Mouse (Mus musculus): ENCODE data around the gene Mgat5.

The Mgat5 gene

GRCm38 (mm10) chr1:127395724-127396123, 190.9 kb downstream of the Mgat5 start:
- DNase-seq: no peak

DNA sequence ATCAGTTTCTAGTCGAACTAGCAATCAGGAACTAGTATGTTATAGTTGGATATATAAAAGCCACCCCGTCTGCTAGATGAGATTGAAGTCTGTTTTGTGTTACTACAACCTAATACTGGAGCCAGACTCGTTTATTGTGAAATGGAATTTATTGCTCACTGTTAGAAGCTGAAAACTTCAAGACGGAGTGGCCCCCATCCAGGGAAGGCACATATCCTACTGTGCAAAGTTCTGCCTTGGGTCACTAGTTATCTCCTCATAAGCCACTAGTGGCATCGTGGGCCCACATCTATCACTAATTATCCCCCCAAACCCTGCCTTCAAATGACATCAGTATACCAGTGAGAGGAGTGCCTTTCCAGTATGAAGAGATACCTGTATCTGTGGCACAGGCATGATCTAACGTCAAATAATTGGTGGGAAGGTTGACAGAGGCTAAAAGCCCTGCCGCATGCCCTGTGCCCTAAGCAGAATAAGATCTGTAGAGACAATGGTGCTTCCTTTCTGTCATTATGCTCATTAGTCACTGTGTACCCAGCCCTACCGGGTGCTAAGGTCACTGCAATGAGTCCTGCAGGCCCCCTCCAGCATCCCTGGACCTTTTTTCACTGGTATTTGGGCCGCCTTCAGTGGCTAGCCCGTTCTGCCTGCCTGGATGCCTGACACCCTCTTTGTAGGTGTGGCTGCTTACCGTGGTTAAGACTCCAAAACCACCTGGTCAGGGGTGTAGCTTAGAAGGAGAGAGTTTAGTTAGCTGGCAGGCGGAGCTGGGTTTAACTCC, 191.9 kb downstream of the Mgat5 start:
- DNase-seq: peak; percentile 30

DNA sequence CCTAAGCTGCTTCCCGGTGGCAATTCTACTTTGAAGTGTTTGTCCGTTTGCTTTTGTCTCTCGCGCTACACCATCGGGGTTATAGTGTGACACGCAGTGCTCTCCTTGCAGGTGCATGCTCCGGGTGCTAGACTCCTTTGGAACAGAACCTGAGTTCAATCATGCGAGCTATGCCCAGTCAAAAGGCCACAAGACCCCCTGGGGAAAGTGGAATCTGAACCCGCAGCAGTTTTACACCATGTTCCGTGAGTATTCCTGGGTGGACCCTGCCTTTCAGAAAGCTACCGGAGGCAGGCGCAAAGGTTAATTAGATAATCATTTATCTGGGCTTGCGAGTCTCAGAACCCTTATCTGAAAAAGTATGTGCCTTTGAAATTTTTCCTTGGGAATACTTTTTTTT, 192.6 kb downstream of the Mgat5 start:
- DNase-seq: peak; percentile 86

DNA sequence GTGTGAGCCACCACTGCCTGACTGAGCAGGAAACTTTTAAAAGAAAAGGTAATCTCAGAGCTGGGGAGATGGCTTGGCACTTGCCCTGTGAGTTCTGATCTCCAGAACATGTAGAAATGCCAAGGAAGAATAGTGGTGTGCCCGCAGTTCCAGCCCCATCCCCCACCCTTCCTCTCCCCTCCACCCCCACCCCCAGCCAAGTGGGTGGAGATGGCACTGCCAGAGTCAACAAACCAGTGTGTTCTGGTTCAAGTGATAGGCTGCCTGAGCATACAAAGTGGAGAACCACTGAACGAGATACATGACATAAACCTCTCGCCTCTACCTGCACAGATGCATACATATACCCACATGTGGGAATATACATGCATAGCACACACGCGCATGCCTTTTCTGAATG, 193.4 kb downstream of the Mgat5 start:
- DNase-seq: peak; percentile 50

GRCm38 (mm10) chr1:127400198-127400597, 195.4 kb downstream of the Mgat5 start:
- DNase-seq: no peak

GRCm38 (mm10) chr1:127400666-127401065, 195.9 kb downstream of the Mgat5 start:
- no peak for DNase-seq

GRCm38 (mm10) chr1:127404655-127405054, 199.8 kb downstream of the Mgat5 start:
- no peak for DNase-seq

GRCm38 (mm10) chr1:127408957-127409423, 204.2 kb downstream of the Mgat5 start:
- DNase-seq: no peak

DNA sequence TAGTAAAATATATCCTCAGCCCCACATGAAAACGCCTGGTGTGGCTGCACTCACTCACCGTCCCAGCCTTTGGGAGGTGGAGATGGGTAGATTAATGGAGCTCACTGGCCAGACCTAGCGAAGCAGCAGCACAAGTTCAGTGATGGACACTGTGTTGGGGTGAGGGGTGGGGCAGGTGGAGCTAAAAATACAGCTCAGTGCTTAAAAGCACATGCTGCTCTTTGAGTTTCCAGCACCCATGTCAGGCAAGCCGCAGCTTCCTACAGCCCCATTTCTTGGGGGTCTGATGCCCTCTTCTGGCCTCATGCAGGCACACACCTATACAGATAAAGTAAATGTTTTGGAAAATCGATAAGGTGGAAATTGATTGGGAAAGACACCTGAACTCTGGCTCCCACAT, 204.7 kb downstream of the Mgat5 start:
- no peak for DNase-seq

GRCm38 (mm10) chr1:127414500-127414899, 209.7 kb downstream of the Mgat5 start:
- no peak for DNase-seq

DNA sequence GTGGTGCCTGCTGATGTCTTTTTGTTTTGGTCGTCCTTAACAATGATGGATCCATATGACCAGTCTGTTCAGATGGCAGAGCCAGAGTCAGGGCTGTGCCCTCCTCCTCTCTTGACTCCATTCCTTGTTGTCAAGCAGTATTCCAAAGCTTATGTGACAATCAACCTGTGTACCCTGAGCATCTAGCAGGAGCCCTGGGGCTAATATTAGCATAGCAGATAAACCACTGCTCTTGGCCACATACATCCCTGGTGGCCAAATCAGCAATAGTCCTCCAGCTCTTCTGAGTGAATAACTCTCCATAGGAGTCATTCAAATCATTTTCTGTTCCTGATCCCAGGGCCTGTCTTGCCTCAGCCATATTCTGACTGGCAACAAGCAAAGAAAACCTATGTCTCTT, 211.1 kb downstream of the Mgat5 start:
- DNase-seq: no peak

DNA sequence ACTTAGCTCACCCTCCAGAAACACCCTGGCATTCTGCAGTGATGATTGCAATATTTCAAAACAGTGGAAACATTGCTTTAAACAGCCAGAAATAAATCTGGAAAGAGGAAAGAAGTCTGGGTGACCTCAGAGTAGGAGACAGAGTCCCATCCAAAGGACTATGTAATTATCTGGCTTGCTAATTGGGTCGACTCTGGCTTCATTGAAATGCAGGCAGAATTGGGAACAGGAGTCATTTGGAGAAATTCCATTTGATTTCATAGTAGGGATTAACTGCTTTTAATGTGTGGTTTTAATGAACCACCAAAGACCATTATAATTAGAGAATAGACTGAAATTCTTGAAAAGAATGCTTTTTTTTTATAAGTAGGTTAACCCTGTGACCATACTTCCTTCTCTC, 212.2 kb downstream of the Mgat5 start:
- DNase-seq: no peak

DNA sequence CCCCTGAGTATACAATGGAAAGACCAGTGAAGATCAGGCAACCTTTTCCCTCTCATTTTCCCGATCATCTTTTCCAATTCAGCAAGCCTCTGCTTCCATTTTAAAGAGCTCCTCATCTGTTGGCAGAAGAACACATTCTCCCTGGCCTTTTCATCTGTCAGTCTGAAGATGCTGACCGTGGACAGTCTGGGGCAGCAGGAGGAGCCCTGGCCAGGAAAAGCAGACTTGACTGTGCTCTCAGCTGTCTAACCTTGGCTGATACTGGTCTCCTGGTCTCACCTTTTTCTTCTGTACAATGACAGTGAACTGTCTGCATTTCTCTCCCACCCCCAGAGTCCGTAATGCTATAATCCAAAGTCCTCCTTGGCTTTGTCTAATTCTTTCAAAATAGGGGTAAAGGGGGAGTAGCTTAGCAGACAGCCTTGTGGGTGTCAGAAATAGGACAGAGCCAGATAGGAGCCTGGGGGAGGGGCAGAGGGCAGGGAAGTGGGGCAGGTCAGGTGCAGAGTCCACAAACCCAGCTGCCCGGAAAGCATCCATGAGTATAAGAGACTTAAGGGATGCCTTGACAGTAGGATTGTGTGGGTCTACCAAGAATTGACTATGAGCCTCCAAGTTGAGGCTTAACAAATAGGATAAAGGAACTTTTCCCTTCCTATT, 214.2 kb downstream of the Mgat5 start:
- DNase-seq: peak; percentile 67

GRCm38 (mm10) chr1:127419581-127419980, 214.8 kb downstream of the Mgat5 start:
- no peak for DNase-seq

DNA sequence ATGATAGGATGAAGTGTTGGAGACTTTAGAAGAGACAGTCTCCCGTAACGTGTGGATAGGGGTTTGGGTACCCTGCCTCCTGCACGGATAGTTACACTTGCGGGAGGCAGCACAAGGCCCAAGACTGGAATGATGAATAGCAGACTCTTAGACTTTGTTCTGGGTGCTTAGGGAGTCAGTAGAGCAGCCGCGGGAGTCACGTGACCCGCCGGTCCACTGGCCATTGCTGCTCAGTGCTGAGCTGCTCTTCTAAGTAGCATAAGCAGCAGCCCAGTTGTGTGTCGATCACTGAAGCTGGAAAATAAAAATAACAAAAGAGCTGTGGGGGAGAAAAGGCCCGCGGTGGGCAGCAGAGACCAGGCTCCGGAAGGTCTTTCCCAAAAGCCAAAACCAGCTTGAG, 215.6 kb downstream of the Mgat5 start:
- DNase-seq: peak; percentile 59

GRCm38 (mm10) chr1:127420795-127421194, 216.0 kb downstream of the Mgat5 start:
- no peak for DNase-seq

- no peak for DNase-seq
Observed at GRCm38 (mm10) chr1:127422565-127422964, 217.8 kb downstream of the Mgat5 start.

DNA sequence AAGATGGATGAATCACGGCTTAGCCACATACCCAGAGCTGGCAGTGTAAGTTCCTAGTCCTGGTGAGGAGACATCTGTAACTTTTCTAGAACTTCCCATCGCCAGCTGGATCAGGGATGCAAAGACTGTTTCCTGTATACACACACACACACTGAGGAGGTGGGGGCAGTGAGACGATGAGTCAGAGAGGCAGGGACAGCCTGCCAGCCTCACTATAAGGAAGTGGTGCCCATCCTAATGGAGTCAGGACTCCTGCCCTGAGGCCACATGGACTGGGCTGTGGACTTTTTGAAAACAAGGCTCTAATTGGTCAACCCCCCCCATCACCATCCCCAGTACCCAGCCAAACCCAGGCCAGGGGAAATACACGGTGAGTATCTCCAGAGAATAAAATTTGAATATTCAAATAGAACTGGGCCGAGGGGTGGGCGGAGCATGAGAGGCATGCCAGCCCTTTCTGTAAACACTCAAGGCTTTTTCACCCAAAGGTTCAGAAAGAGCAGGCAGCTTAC, 220.3 kb downstream of the Mgat5 start:
- peak; percentile 17 for DNase-seq

DNA sequence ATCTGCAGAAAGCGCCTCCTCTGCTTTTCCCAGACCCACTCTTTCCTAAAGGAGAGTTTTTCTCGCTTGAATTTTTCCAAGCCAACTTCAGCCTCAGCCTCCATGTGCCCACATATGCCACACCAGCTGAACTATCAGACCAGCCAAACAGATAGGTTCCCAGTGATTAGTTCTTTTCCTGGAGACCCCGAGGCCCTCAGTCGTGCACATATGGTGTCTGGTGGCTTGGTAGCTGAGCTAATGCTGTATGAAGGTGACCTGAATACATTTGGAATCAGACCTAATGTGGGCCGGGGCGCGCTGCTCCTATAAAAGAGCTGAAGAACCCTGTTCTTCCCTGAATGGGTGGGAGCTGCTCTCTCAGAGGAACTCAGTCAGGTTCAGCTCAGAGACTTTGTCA, 225.5 kb downstream of the Mgat5 start:
- DNase-seq: no peak

DNA sequence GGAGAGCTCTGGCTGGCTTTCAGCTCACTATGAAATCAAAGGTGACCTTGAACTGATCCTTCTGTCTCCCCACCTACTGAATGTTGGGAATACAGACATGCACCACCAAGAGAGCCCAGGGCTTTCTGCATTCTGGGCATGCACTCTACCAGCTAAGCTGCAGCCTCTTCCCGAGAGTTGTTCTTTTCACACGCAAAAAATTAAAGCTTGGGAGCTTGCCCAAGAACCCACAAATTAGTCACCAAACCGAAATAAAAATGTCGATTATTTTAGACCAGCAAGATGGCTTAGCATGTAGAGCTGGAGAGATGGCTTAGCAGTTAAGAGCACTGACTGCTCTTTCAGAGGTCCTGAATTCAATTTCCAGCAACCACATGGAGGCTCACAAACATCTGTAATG, 230.0 kb downstream of the Mgat5 start:
- DNase-seq: no peak

GRCm38 (mm10) chr1:127437091-127437490, 232.3 kb downstream of the Mgat5 start:
- no peak for DNase-seq

DNA sequence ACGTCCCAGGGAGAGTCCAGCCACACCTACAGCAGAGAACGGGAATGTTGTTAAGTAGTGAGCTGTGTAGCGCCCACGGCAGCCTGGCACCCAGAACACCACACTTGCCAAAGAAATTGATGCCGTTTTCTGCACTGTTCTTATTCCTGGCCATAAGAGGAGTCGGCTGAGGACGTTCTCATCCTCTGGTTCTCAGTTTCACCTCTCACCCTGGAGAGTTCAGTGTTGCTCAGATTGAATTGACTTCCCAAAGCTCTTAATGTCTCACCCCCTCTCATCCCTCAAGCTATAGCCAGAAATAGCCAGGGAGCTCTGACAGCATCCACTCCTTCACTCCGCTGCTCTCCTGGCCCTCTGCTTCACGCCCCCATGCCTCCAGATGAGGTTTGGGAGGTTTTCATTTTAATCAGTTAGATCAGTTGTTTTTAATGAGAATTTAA, 234.7 kb downstream of the Mgat5 start:
- no peak for DNase-seq

- DNase-seq: no peak
Observed at GRCm38 (mm10) chr1:127441007-127441406, 236.2 kb downstream of the Mgat5 start.

DNA sequence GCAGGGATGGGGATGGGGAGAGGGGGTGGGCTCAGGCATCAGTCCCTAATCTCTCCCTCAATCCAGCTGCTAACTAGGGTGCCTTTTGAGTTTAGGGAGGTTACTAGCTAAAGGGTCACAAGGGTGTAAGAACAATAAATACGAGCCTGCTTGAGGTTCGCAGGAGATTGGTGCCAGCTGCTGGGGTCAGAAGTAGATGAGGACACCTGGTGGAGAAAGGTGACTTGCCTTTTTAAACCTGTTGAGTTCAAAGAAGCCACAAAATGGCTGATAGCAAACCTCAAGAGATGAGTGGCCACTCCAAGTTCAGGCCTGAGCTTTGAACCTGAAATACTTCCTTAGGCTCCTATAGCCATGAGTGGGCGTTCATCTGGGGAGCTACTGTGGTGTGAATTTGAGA, 236.9 kb downstream of the Mgat5 start:
- DNase-seq: no peak

All from kidney, postnatal 14 days (tissue).